Mouse (Mus musculus) E14TG2a.4 (cell line): ENCODE measurements around the gene Fbxw7.
A peak's percentile ranks its signal among the peaks of the same experiment; 100 is the strongest.

ENCODE experiments used
- H3K27me3 ChIP-seq: 2 replicates; pipeline ENCODE4 v1.6.1; 2014; ENCODE audit warnings: low read length, control low read depth; ENCODE audit not compliant: insufficient read depth
- H3K36me3 ChIP-seq: 2 replicates; pipeline ENCODE4 v1.6.1; 2014; ENCODE audit warnings: low read length, control low read depth; ENCODE audit not compliant: insufficient read depth
- H3K4me1 ChIP-seq: replicated peaks from 2 replicates; pipeline ENCODE4 v1.6.1; 2014; ENCODE audit warnings: low read depth, low read length, control low read depth
- H3K4me3 ChIP-seq: replicated peaks from 2 replicates; pipeline ENCODE4 v1.5.1; 2014; ENCODE audit warnings: mild to moderate bottlenecking, low read length
- H3K9me3 ChIP-seq: 2 replicates; pipeline ENCODE4 v1.6.1; 2014; ENCODE audit warnings: low read length, control low read depth
- CTCF ChIP-seq: conservative IDR thresholded peaks from 2 replicates; pipeline ENCODE4 v1.5.1; 2014; ENCODE audit warnings: low read length
- NANOG ChIP-seq: IDR thresholded peaks from 2 replicates; pipeline ENCODE4 v1.6.1; 2014; ENCODE audit warnings: borderline replicate concordance, low read length, mixed read lengths
- POU5F1 ChIP-seq: IDR thresholded peaks from 2 replicates; pipeline ENCODE4 v1.6.1; 2014; ENCODE audit warnings: low read length, borderline replicate concordance

Gene Fbxw7

GRCm38 (mm10) chr3:84974193-84974592 lies 159.1 kb downstream of the Fbxw7 start:
- Histone ChIP-seq H3K9me3 (no peaks in the 10 kb centered on the region), H3K27me3 (no peaks in the 10 kb centered on the region), H3K4me1 (peaks cover 39% of the 10 kb centered on the region), H3K36me3 (peaks cover 68% of the 10 kb centered on the region), H3K4me3 (no peak overlapping the region)
- no peak for TF ChIP-seq POU5F1
- no peak for TF ChIP-seq NANOG
- TF ChIP-seq CTCF, result no peak

GRCm38 (mm10) chr3:84978676-84979075 lies 163.6 kb downstream of the Fbxw7 start:
- Histone ChIP-seq H3K36me3 (peaks cover 45% of the 10 kb centered on the region), H3K9me3 (no peaks in the 10 kb centered on the region), H3K4me3 (no peak overlapping the region), H3K27me3 (no peaks in the 10 kb centered on the region), H3K4me1 (peaks cover 7% of the 10 kb centered on the region)
- no peak for TF ChIP-seq CTCF
- no peak for TF ChIP-seq NANOG
- TF ChIP-seq POU5F1, result no peak

GRCm38 (mm10) chr3:84980158-84980557 lies 165.1 kb downstream of the Fbxw7 start:
- H3K9me3 ChIP-seq, result no peaks in the 10 kb centered on the region
- TF ChIP-seq CTCF, result no peak
- H3K4me1 ChIP-seq, result no peaks in the 10 kb centered on the region
- H3K36me3 ChIP-seq, result peaks cover 38% of the 10 kb centered on the region
- no peaks in the 10 kb centered on the region for H3K27me3 ChIP-seq
- no peak overlapping the region for H3K4me3 ChIP-seq

- no peak for TF ChIP-seq NANOG
- H3K36me3 ChIP-seq, result peaks cover 15% of the 10 kb centered on the region
- no peaks in the 10 kb centered on the region for H3K4me1 ChIP-seq
- H3K27me3 ChIP-seq, result no peaks in the 10 kb centered on the region
- H3K4me3 ChIP-seq, result no peak overlapping the region
- no peaks in the 10 kb centered on the region for H3K9me3 ChIP-seq
Observed at GRCm38 (mm10) chr3:84982688-84983087, 167.6 kb downstream of the Fbxw7 start.

GRCm38 (mm10) chr3:84985121-84985625 lies 170.1 kb downstream of the Fbxw7 start:
- Histone ChIP-seq H3K36me3 (0 out of 2 replicates have a peak, but pooled peaks cover 1% of the 10 kb centered on the region), H3K27me3 (no peaks in the 10 kb centered on the region), H3K9me3 (no peaks in the 10 kb centered on the region), H3K4me3 (no peak overlapping the region), H3K4me1 (no peaks in the 10 kb centered on the region)
- TF ChIP-seq POU5F1, result no peak
- no peak for TF ChIP-seq CTCF
- TF ChIP-seq NANOG, result no peak

GRCm38 (mm10) chr3:84988880-84989279 lies 173.8 kb downstream of the Fbxw7 start:
- Histone ChIP-seq H3K4me1 (no peaks in the 10 kb centered on the region), H3K4me3 (no peak overlapping the region), H3K36me3 (no peaks in the 10 kb centered on the region), H3K27me3 (no peaks in the 10 kb centered on the region), H3K9me3 (no peaks in the 10 kb centered on the region)
- TF ChIP-seq POU5F1 (no peak), CTCF (no peak), NANOG (no peak)

GRCm38 (mm10) chr3:85005257-85005656 lies 190.2 kb downstream of the Fbxw7 start:
- peaks cover 17% of the 10 kb centered on the region for H3K4me1 ChIP-seq
- H3K9me3 ChIP-seq, result no peaks in the 10 kb centered on the region
- TF ChIP-seq CTCF, result no peak
- TF ChIP-seq POU5F1, result no peak
- H3K27me3 ChIP-seq, result no peaks in the 10 kb centered on the region
- no peak overlapping the region for H3K4me3 ChIP-seq
- no peaks in the 10 kb centered on the region for H3K36me3 ChIP-seq

- no peaks in the 10 kb centered on the region for H3K36me3 ChIP-seq
- H3K4me1 ChIP-seq, result peaks cover 19% of the 10 kb centered on the region
- no peaks in the 10 kb centered on the region for H3K27me3 ChIP-seq
- TF ChIP-seq CTCF (no peak), NANOG (no peak), POU5F1 (no peak)
- no peak overlapping the region for H3K4me3 ChIP-seq
- H3K9me3 ChIP-seq, result peaks cover 9% of the 10 kb centered on the region
Observed at GRCm38 (mm10) chr3:85012889-85013288, 197.8 kb downstream of the Fbxw7 start.

GRCm38 (mm10) chr3:85015667-85016066 lies 200.6 kb downstream of the Fbxw7 start:
- Histone ChIP-seq H3K36me3 (no peaks in the 10 kb centered on the region), H3K27me3 (no peaks in the 10 kb centered on the region), H3K4me3 (0 out of 2 replicates have a peak overlapping the region, but pooled peaks have one; percentile 17), H3K9me3 (peaks cover 16% of the 10 kb centered on the region), H3K4me1 (peaks cover 8% of the 10 kb centered on the region)
- TF ChIP-seq POU5F1, result no peak
- no peak for TF ChIP-seq CTCF
- TF ChIP-seq NANOG, result no peak
